Comparison of ENCODE assay signal across 11 mouse cellular contexts in genomic region chr13:52113549-52113948, GRCm38 (mm10).
DNase-seq lines count a peak whose midpoint lies in the region; ATAC-seq lines count a peak whose summit lies in the region.
"Had no signal": no experiment of that assay in that cellular context is flagged by ENCODE, and none has a peak within 500 bp of the region (broad histone marks: within the 10 kb centered on the region; RNA-seq: fewer than 3 reads in every experiment).

No protein-coding gene starts in this region.

- H3K4me3 ChIP-seq in forebrain, embryonic 10.5 days, result no peak overlapping the region
- no peak overlapping the region for H3K4me3 ChIP-seq in forebrain, embryonic 11.5 days (ENCODE audit: low read depth, low read length)
- H3K4me3 ChIP-seq: midbrain, embryonic 12.5 days had no signal

- H3K27ac ChIP-seq in forebrain, embryonic 10.5 days, result 0 out of 2 replicates have a peak overlapping the region, but pooled peaks have one; percentile 7
- no peak overlapping the region for H3K27ac ChIP-seq in forebrain, embryonic 11.5 days (ENCODE audit: low read depth, low read length)
- H3K27ac ChIP-seq: midbrain, embryonic 12.5 days had no signal

- 61% methylated on average over 8 of the region's 8 CpGs for WGBS in forebrain, embryonic 10.5 days
- 70% methylated on average over 8 of the region's 8 CpGs for WGBS in forebrain, embryonic 11.5 days

- H3K4me1 ChIP-seq in forebrain, embryonic 10.5 days, result peaks cover 13% of the 10 kb centered on the region
- H3K4me1 ChIP-seq in forebrain, embryonic 11.5 days (replicated peaks; ENCODE audit: control insufficient read depth, insufficient read depth, low read length), result peaks cover 3% of the 10 kb centered on the region

- no peak overlapping the region for H3K9ac ChIP-seq in forebrain, embryonic 11.5 days (ENCODE audit: low read length)
- H3K9ac ChIP-seq: midbrain, embryonic 12.5 days had no signal

- no peaks in the 10 kb centered on the region for H3K36me3 ChIP-seq in forebrain, embryonic 10.5 days (replicated peaks)
- H3K36me3 ChIP-seq in forebrain, embryonic 11.5 days (ENCODE audit: control insufficient read depth, insufficient read depth, low read length), result no peaks in the 10 kb centered on the region
- H3K36me3 ChIP-seq: midbrain, embryonic 12.5 days had no signal

- ATAC-seq in forebrain, embryonic 11.5 days (replicated peaks; ENCODE audit: low FRiP score), result no peak
- ATAC-seq: Patski had no signal

- H3K4me2 ChIP-seq in forebrain, embryonic 11.5 days (ENCODE audit: low read depth, low read length, severe bottlenecking), result no peak overlapping the region
- H3K4me2 ChIP-seq: midbrain, embryonic 12.5 days had no signal

- H3K27me3 ChIP-seq in forebrain, embryonic 10.5 days (ENCODE audit: poor library complexity, severe bottlenecking), result no peaks in the 10 kb centered on the region
- H3K27me3 ChIP-seq in forebrain, embryonic 11.5 days (ENCODE audit: control insufficient read depth, insufficient read depth, low read length), result no peaks in the 10 kb centered on the region
- H3K27me3 ChIP-seq: Patski had no signal

- no peak for DNase-seq in forebrain, embryonic 10.5 days (ENCODE audit: extremely low spot score, low spot score)
- DNase-seq in forebrain, embryonic 11.5 days (ENCODE audit: low spot score), result no peak
- DNase-seq in right cerebral cortex, adult 18-20 months, result peak; percentile 39
- DNase-seq in right cerebral cortex, postnatal 4 days, result no peak
- DNase-seq in layer of hippocampus, postnatal 10 days (ENCODE audit: low spot score in 2 of 2), result peak; percentile 39 to 47
- DNase-seq in T-cell, adult 2 months (ENCODE audit: low spot score), result no peak
- no peak for DNase-seq in kidney, postnatal 14 days
- DNase-seq in adrenal gland, adult 8-10 months, result no peak
- DNase-seq: heart, postnatal 14 days had no signal

- H3K9me3 ChIP-seq in forebrain, embryonic 10.5 days, result no peaks in the 10 kb centered on the region
- H3K9me3 ChIP-seq in forebrain, embryonic 11.5 days (ENCODE audit: control insufficient read depth, low read length), result no peaks in the 10 kb centered on the region
- H3K9me3 ChIP-seq: midbrain, embryonic 12.5 days had no signal

Comparison
In these comparisons a context has a peak if more than half of its experiments do, and no peak if none do; other contexts are left out.
1. DNase-seq: peak in right cerebral cortex, adult 18-20 months (single experiment) and layer of hippocampus, postnatal 10 days (2 of 2); none in forebrain, embryonic 10.5 days (single experiment), forebrain, embryonic 11.5 days (single experiment), right cerebral cortex, postnatal 4 days (single experiment), T-cell, adult 2 months (single experiment), kidney, postnatal 14 days (single experiment) and adrenal gland, adult 8-10 months (single experiment).